Mouse (Mus musculus) ovary, adult 18-20 months (tissue): ENCODE data around the gene Fam240a.

ENCODE experiments used
- DNase-seq: peaks from one replicate; pipeline ENCODE4 v3.0.0; 2022; ENCODE audit warnings: low spot score, mixed read lengths

Fam240a gene

GRCm38 (mm10) chr9:110916786-110917185, at the start of gene Fam240a:
Gene Fam240a (minus strand): TSS chr9:110916861.
- no peak for DNase-seq

GRCm38 (mm10) chr9:110965910-110966231, 49.2 kb upstream of the Fam240a start:
- no peak for DNase-seq

- no peak for DNase-seq
These were observed 48.6 kb upstream of the Fam240a start for GRCm38 (mm10) chr9:110965062-110965909.

GRCm38 (mm10) chr9:110963566-110964115, 47.0 kb upstream of the Fam240a start:
- DNase-seq, result no peak

- DNase-seq, result no peak
These were observed 44.7 kb upstream of the Fam240a start for GRCm38 (mm10) chr9:110961386-110961785.

- DNase-seq, result no peak
These were observed 43.8 kb upstream of the Fam240a start for GRCm38 (mm10) chr9:110960230-110961149.

GRCm38 (mm10) chr9:110959669-110960068, 43.0 kb upstream of the Fam240a start:
- DNase-seq, result no peak

GRCm38 (mm10) chr9:110955962-110956361, 39.3 kb upstream of the Fam240a start:
- no peak for DNase-seq

- DNase-seq, result no peak
These were observed 38.2 kb upstream of the Fam240a start for GRCm38 (mm10) chr9:110954681-110955445.

GRCm38 (mm10) chr9:110953550-110954461, 37.1 kb upstream of the Fam240a start:
- peak; percentile 77 for DNase-seq

- DNase-seq, result no peak
These were observed 36.4 kb upstream of the Fam240a start for GRCm38 (mm10) chr9:110952931-110953549.

- no peak for DNase-seq
These were observed 35.7 kb upstream of the Fam240a start for GRCm38 (mm10) chr9:110952398-110952797.

- no peak for DNase-seq
These were observed 35.2 kb upstream of the Fam240a start for GRCm38 (mm10) chr9:110951866-110952265.

GRCm38 (mm10) chr9:110951397-110951796, 34.7 kb upstream of the Fam240a start, which contains the start of gene Lrrc2:
Gene Lrrc2 (plus strand): TSS chr9:110951545.
- no peak for DNase-seq

- DNase-seq, result no peak
These were observed 33.4 kb upstream of the Fam240a start for GRCm38 (mm10) chr9:110950109-110950508.

- DNase-seq, result no peak
These were observed 32.2 kb upstream of the Fam240a start for GRCm38 (mm10) chr9:110948813-110949310.

GRCm38 (mm10) chr9:110947900-110948299, 31.2 kb upstream of the Fam240a start:
- no peak for DNase-seq

- DNase-seq, result no peak
These were observed 30.6 kb upstream of the Fam240a start for GRCm38 (mm10) chr9:110947261-110947661.

- peak; percentile 66 for DNase-seq
These were observed 29.9 kb upstream of the Fam240a start for GRCm38 (mm10) chr9:110946548-110947044.

- no peak for DNase-seq
These were observed 29.3 kb upstream of the Fam240a start, which contains the start of gene Tdgf1 for GRCm38 (mm10) chr9:110945926-110946325. Gene Tdgf1 (minus strand): TSS chr9:110946158.
